Mouse (Mus musculus) neural tube, embryonic 11.5 days (tissue): ENCODE results near the gene Frrs1l. TPM values are rescaled to one million over a fixed set of nuclear protein-coding genes. Genes with fewer than 3 reads are reported as not detected.

Experiments used
- ATAC-seq: fragments of 200-750 bp; cut with Nextera tagmentation; 2 replicates; pipeline ENCODE4 v1.8.0; 2017; ENCODE audit warnings: moderate number of reproducible peaks, mild to moderate bottlenecking, moderate TSS enrichment, moderate library complexity; ENCODE audit not compliant: insufficient read depth, low FRiP score, low TSS enrichment
- DNase-seq: peaks from one replicate; pipeline ENCODE4 v3.0.0-alpha.2; 2015; ENCODE audit warnings: low spot score
- H3K27ac ChIP-seq: fragments of 300-500 bp; sonication (generic); 2 replicates; pipeline ENCODE4 v1.5.1; 2014; ENCODE audit warnings: low read depth, mild to moderate bottlenecking, low read length
- H3K27me3 ChIP-seq: fragments of 300-500 bp; sonication (generic); 2 replicates; pipeline ENCODE4 v1.6.1; 2014; ENCODE audit warnings: mild to moderate bottlenecking, low read length, mixed read lengths; ENCODE audit not compliant: control insufficient read depth, insufficient read depth
- H3K36me3 ChIP-seq: fragments of 300-500 bp; sonication (generic); 2 replicates; pipeline ENCODE4 v1.6.1; 2014; ENCODE audit warnings: mild to moderate bottlenecking, low read length, moderate library complexity, mixed read lengths; ENCODE audit not compliant: control insufficient read depth, insufficient read depth
- H3K4me1 ChIP-seq: fragments of 300-500 bp; sonication (generic); 2 replicates; pipeline ENCODE4 v1.6.1; 2014; ENCODE audit warnings: low read length, mixed read lengths; ENCODE audit not compliant: control insufficient read depth, insufficient read depth
- H3K4me2 ChIP-seq: fragments of 300-500 bp; sonication (generic); 2 replicates; pipeline ENCODE4 v1.6.1; 2014; ENCODE audit warnings: low read depth, mild to moderate bottlenecking, moderate library complexity
- H3K4me3 ChIP-seq: fragments of 300-500 bp; sonication (generic); 2 replicates; pipeline ENCODE4 v1.5.1; 2014; ENCODE audit warnings: low read depth, low read length
- H3K9ac ChIP-seq: fragments of 300-500 bp; sonication (generic); 2 replicates; pipeline ENCODE4 v1.6.1; 2014; ENCODE audit warnings: mild to moderate bottlenecking, low read length
- H3K9me3 ChIP-seq: fragments of 300-500 bp; sonication (generic); 2 replicates; pipeline ENCODE4 v1.6.1; 2016; ENCODE audit warnings: low read length; ENCODE audit not compliant: control insufficient read depth
- WGBS: fragments of 180-500 bp; shearing (Covaris S2); extraction: QIAGEN DNeasy Blood & Tissue Kit; methylation state at CpG from one replicate; pipeline ENCODE4 v1.1.7; 2014; 5-methylcytosine and 5-hydroxymethylcytosine counted together
- polyA plus RNA-seq: library from polyadenylated mRNA; unstranded; fragments of >200 nt; fragmentation: Nextera tagmentation; extraction: Ambion mirVana; gene quantifications from 2 replicates; pipeline ENCODE4 v1.2.1, GENCODE M21; 2014

The Frrs1l gene
- polyA plus RNA-seq, 1 experiment from 2014 or later, result 6.1 TPM

DNA sequence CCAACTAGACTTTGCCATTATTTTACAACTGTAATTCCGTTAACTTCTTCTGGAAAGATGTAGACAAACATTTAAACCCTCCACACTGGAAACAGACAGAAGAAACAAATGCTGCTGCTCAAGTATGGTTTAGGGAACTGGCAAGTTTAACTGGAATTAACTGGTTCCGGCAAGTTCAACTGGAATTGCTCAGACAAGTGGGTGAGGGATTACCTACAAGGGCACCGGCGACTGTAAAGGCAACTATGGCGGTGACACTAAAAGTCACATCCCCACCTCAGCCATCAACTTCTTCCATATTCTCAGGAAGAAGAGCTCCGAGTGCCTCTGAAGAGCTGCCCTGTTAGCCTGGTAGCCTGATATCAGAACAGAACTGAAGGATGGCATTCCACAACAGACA is 75.9 kb downstream of the Frrs1l start:
- H3K27me3 ChIP-seq, result no peaks in the 10 kb centered on the region
- H3K36me3 ChIP-seq, result peaks cover 2% of the 10 kb centered on the region
- ATAC-seq (no peak), DNase-seq (no peak)
- no peak overlapping the region for H3K4me3 ChIP-seq
- H3K4me2 ChIP-seq, result no peak overlapping the region
- no peak overlapping the region for H3K9ac ChIP-seq
- no peaks in the 10 kb centered on the region for H3K4me1 ChIP-seq
- H3K27ac ChIP-seq, result no peak overlapping the region
- 94% methylated on average over 6 of the region's 6 CpGs for WGBS
- no peaks in the 10 kb centered on the region for H3K9me3 ChIP-seq

DNA sequence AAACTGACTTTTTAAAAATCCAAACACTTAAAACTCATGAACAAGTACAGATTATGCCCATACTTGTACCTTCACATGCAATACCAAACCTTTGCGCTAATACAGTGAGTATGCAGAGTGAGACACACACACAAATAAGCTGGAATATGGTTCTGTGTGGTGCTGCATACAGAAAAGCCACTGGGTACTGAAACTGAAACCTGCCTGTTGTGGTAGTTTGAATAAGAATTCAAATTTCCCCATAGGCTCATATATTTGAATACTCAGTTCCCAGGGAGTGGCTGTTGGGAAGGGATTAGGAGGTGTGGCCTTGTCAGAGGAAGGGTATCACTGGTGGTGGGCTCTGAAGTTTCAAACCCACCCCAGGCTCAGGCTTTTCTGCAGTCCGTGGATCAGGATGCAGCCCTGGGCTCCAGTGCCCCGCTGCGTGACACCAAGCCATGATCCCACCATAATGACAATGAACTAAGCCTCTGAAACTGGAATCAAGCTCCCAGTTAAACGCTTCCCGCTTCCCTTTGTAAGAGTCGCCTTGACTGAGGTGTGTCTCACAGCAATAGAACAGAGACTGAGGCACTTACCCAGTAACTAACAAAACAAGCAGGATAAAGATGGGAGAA is 77.7 kb downstream of the Frrs1l start:
- Histone ChIP-seq H3K27ac (no peak overlapping the region), H3K36me3 (peaks cover 2% of the 10 kb centered on the region), H3K4me1 (no peaks in the 10 kb centered on the region), H3K9me3 (no peaks in the 10 kb centered on the region), H3K27me3 (no peaks in the 10 kb centered on the region), H3K4me3 (no peak overlapping the region), H3K4me2 (no peak overlapping the region), H3K9ac (no peak overlapping the region)
- ATAC-seq (no peak), DNase-seq (no peak)
- 93% methylated on average over 7 of the region's 7 CpGs for WGBS

DNA sequence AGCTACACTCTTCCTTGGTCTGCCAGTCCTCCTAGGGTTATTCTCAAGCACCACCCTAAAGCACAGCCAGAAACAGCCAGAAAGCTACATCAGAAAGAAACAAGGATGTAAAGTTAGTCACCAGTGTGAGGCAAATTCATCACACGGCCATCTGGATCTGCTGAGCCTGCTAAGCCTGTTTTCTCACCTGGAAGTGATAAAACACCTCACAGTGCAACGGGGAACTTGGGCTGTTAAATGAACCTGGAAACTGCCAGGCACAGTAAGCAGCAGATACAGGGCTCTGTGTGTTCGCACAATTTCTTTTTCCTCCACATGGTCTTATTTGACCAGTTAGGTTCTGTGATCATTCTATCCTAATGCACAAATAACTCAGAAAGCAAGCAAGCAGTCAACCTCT is 80.6 kb downstream of the Frrs1l start:
- Histone ChIP-seq H3K9me3 (no peaks in the 10 kb centered on the region), H3K4me2 (no peak overlapping the region), H3K27ac (no peak overlapping the region), H3K4me3 (no peak overlapping the region), H3K4me1 (no peaks in the 10 kb centered on the region), H3K36me3 (peaks cover 2% of the 10 kb centered on the region), H3K27me3 (no peaks in the 10 kb centered on the region), H3K9ac (no peak overlapping the region)
- no peak for DNase-seq
- no peak for ATAC-seq
- WGBS, result 64% methylated on average over 3 of the region's 3 CpGs

DNA sequence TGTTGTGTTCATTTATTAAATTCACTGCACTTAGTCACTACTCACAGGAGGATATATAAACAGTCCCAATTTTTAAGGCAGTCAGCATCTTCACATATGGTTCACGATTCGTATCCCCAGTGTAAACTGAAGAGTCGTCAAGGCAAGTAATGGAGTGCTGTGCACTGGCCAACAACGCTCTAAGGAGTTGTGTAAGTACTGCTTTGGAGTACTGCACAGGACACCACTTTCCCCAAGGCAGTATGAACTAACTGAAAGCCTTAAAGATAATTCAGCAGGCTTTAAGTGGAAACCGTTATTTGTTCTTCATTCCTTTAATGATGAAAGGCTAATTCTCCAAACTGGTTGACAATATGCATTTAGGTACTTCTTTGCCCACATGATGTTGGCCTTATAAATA is 82.5 kb downstream of the Frrs1l start:
- no peak overlapping the region for H3K9ac ChIP-seq
- 95% methylated on average over 5 of the region's 5 CpGs for WGBS
- ATAC-seq, result no peak

More for the DNA sequence above, 82.5 kb downstream of the Frrs1l start:
- no peaks in the 10 kb centered on the region for H3K9me3 ChIP-seq
- H3K4me3 ChIP-seq, result no peak overlapping the region
- no peaks in the 10 kb centered on the region for H3K4me1 ChIP-seq
- H3K27ac ChIP-seq, result no peak overlapping the region
- DNase-seq, result no peak
- H3K4me2 ChIP-seq, result no peak overlapping the region
- no peaks in the 10 kb centered on the region for H3K27me3 ChIP-seq
- H3K36me3 ChIP-seq, result peaks cover 5% of the 10 kb centered on the region

Other genes with a start within 250 kb of the Frrs1l start
- not detected in 2 replicates for gene Actl7b, start 248.9 kb downstream of the Frrs1l start, polyA plus RNA-seq
- not detected in 2 replicates for gene Actl7a, start 247.0 kb downstream of the Frrs1l start, polyA plus RNA-seq
- gene Elp1, start 188.1 kb downstream of the Frrs1l start, polyA plus RNA-seq, result 102 and 116 TPM in 2 replicates
- 28.7 and 30.6 TPM in 2 replicates for gene Fam206a, start 188.0 kb downstream of the Frrs1l start, polyA plus RNA-seq
- 27.4 and 27.9 TPM in 2 replicates for gene Ctnnal1, start 125.2 kb downstream of the Frrs1l start, polyA plus RNA-seq
- 7.9 and 9.2 TPM in 2 replicates for gene Tmem245, start 43.0 kb downstream of the Frrs1l start, polyA plus RNA-seq
- 0.99 and 1.3 TPM in 2 replicates for gene Epb41l4b, start 153.0 kb upstream of the Frrs1l start, polyA plus RNA-seq